Mouse (Mus musculus) CH12.LX (cell line): ENCODE data around the gene Zmynd15. TPM values are rescaled to one million over a fixed set of nuclear protein-coding genes. Genes with fewer than 3 reads are reported as not detected.

Source experiments
- DNase-seq: peaks from one replicate; pipeline ENCODE4 v3.0.0-alpha.2; 2013; ENCODE audit errors: extremely low read depth
- H3K27ac ChIP-seq: 2 replicates; pipeline ENCODE4 v1.5.1; 2012; ENCODE audit warnings: low read depth, mild to moderate bottlenecking, control low read depth, moderate library complexity; ENCODE audit not compliant: insufficient read depth
- H3K27me3 ChIP-seq: replicated peaks from 2 replicates; pipeline ENCODE3; 2012; ENCODE audit warnings: inconsistent platforms
- H3K36me3 ChIP-seq, 2 experiments: replicated peaks in 1 of 2; 2 replicates each; pipeline versions ENCODE3 to v1.6.1; 2012; ENCODE audit warnings: inconsistent platforms in 1 of 2, low read length in 1 of 2, mild to moderate bottlenecking in 1 of 2, mixed read lengths in 1 of 2, moderate library complexity in 1 of 2; ENCODE audit not compliant: control insufficient read depth in 1 of 2, insufficient read depth in 1 of 2
- H3K4me1 ChIP-seq, 2 experiments: 2 replicates each; pipeline ENCODE4 v1.6.1; 2012; ENCODE audit warnings: inconsistent platforms in 1 of 2, moderate library complexity in 1 of 2; ENCODE audit not compliant: insufficient read depth in 2 of 2, control insufficient read depth in 1 of 2
- H3K4me2 ChIP-seq: 2 replicates; pipeline ENCODE4 v1.6.1; 2012; ENCODE audit warnings: low read depth, mild to moderate bottlenecking, control low read depth; ENCODE audit not compliant: poor library complexity, insufficient read depth, severe bottlenecking
- H3K4me3 ChIP-seq, 3 experiments: fragments of 150-350 bp in 1 of 3; sonication (generic) in 1 of 3; replicated peaks in 1 of 3; 2 replicates each; pipeline versions ENCODE3 to v1.5.1; 2011 to 2012; ENCODE audit warnings: low read depth in 2 of 3, low read length in 2 of 3, mild to moderate bottlenecking in 2 of 3, moderate library complexity in 2 of 3, control low read depth in 1 of 3, improper control_type of control experiment in 1 of 3, inconsistent platforms in 1 of 3, mixed read lengths in 1 of 3; ENCODE audit not compliant: poor library complexity in 1 of 3
- H3K79me2 ChIP-seq: replicated peaks from 2 replicates; pipeline ENCODE4 v1.6.1; 2012; ENCODE audit warnings: mild to moderate bottlenecking, moderate library complexity; ENCODE audit not compliant: control insufficient read depth, poor library complexity, insufficient read depth, severe bottlenecking; ENCODE audit errors: extremely low read depth
- H3K9ac ChIP-seq: 2 replicates; pipeline ENCODE4 v1.6.1; 2012; ENCODE audit warnings: low read depth, mild to moderate bottlenecking, control low read depth, moderate library complexity; ENCODE audit not compliant: insufficient read depth
- H3K9me3 ChIP-seq: replicated peaks from 2 replicates; pipeline ENCODE3; 2012; ENCODE audit warnings: low read length, inconsistent platforms, mixed read lengths
- CHD1 ChIP-seq: IDR thresholded peaks from 2 replicates; pipeline ENCODE4 v1.6.1; 2012; ENCODE audit warnings: low read depth, low read length, improper control_type of control experiment, inconsistent platforms
- CHD2 ChIP-seq: IDR thresholded peaks from 2 replicates; pipeline ENCODE4 v1.6.1; 2011; ENCODE audit warnings: low read length, improper control_type of control experiment
- CTCF ChIP-seq, 2 experiments: IDR thresholded peaks in 1 of 2; conservative IDR thresholded peaks in 1 of 2; 2 replicates each; pipeline ENCODE4 v1.5.1; 2011 to 2012; ENCODE audit warnings: low read depth in 2 of 2, low read length in 2 of 2, improper control_type of control experiment in 1 of 2, inconsistent platforms in 1 of 2, mild to moderate bottlenecking in 1 of 2, moderate library complexity in 1 of 2
- E2F4 ChIP-seq: IDR thresholded peaks from 2 replicates; pipeline ENCODE4 v1.6.1; 2011; ENCODE audit warnings: low read depth, low read length, improper control_type of control experiment; ENCODE audit not compliant: insufficient replicate concordance
- ELF1 ChIP-seq: IDR thresholded peaks from 2 replicates; pipeline ENCODE4 v1.6.1; 2014; ENCODE audit warnings: low read depth, mild to moderate bottlenecking, inconsistent platforms, low read length, improper control_type of control experiment
- GABPA ChIP-seq: IDR thresholded peaks from 2 replicates; pipeline ENCODE4 v1.6.1; 2012; ENCODE audit warnings: low read depth, low read length, improper control_type of control experiment, inconsistent platforms; ENCODE audit not compliant: insufficient replicate concordance
- HCFC1 ChIP-seq: IDR thresholded peaks from 2 replicates; pipeline ENCODE4 v1.6.1; 2012; ENCODE audit warnings: low read depth, mild to moderate bottlenecking, inconsistent platforms, low read length, improper control_type of control experiment
- IRF4 ChIP-seq: IDR thresholded peaks from 2 replicates; pipeline ENCODE4 v1.6.1; 2014; ENCODE audit warnings: low read depth, mild to moderate bottlenecking, inconsistent platforms, low read length, improper control_type of control experiment
- JUN ChIP-seq: IDR thresholded peaks from 2 replicates; pipeline ENCODE4 v1.6.1; 2011; ENCODE audit warnings: low read depth, mild to moderate bottlenecking, low read length, improper control_type of control experiment, moderate library complexity; ENCODE audit not compliant: insufficient read depth
- JUND ChIP-seq: conservative IDR thresholded peaks from 2 replicates; pipeline ENCODE4 v1.6.1; 2011; ENCODE audit warnings: low read depth, low read length, improper control_type of control experiment
- KAT2A ChIP-seq: IDR thresholded peaks from 2 replicates; pipeline ENCODE4 v1.6.1; 2012; ENCODE audit warnings: low read length, improper control_type of control experiment, inconsistent platforms; ENCODE audit not compliant: insufficient replicate concordance
- MAFK ChIP-seq: IDR thresholded peaks from 2 replicates; pipeline ENCODE4 v1.6.1; 2011; ENCODE audit warnings: low read length, improper control_type of control experiment; ENCODE audit not compliant: insufficient replicate concordance
- MAX ChIP-seq: IDR thresholded peaks from 2 replicates; pipeline ENCODE4 v1.6.1; 2011; ENCODE audit warnings: low read length, improper control_type of control experiment
- MAZ ChIP-seq: IDR thresholded peaks from 2 replicates; pipeline ENCODE4 v1.6.1; 2012; ENCODE audit warnings: low read depth, mild to moderate bottlenecking, inconsistent platforms, low read length, improper control_type of control experiment, moderate library complexity
- MEF2A ChIP-seq: IDR thresholded peaks from 2 replicates; pipeline ENCODE4 v1.6.1; 2014; ENCODE audit warnings: low read depth, mild to moderate bottlenecking, inconsistent platforms, low read length, improper control_type of control experiment, borderline replicate concordance
- MXI1 ChIP-seq: IDR thresholded peaks from 2 replicates; pipeline ENCODE4 v1.6.1; 2011; ENCODE audit warnings: mild to moderate bottlenecking, low read depth, low read length, improper control_type of control experiment
- MYC ChIP-seq: IDR thresholded peaks from 2 replicates; pipeline ENCODE4 v1.6.1; 2011; ENCODE audit warnings: low read depth, mild to moderate bottlenecking, improper control_type of control experiment, low read length
- POLR2A ChIP-seq: IDR thresholded peaks from 2 replicates; pipeline ENCODE4 v1.6.1; 2011; ENCODE audit warnings: low read depth, mild to moderate bottlenecking, improper control_type of control experiment, low read length
- RAD21 ChIP-seq: IDR thresholded peaks from 2 replicates; pipeline ENCODE4 v1.6.1; 2011; ENCODE audit warnings: low read depth, mild to moderate bottlenecking, low read length, improper control_type of control experiment, moderate library complexity
- TBP ChIP-seq: conservative IDR thresholded peaks from 2 replicates; pipeline ENCODE4 v1.6.1; 2011; ENCODE audit warnings: low read depth, low read length, improper control_type of control experiment
- TCF12 ChIP-seq: IDR thresholded peaks from 2 replicates; pipeline ENCODE4 v1.6.1; 2014; ENCODE audit warnings: low read depth, mild to moderate bottlenecking, inconsistent platforms, low read length, improper control_type of control experiment
- UBTF ChIP-seq: IDR thresholded peaks from 2 replicates; pipeline ENCODE4 v1.6.1; 2012; ENCODE audit warnings: low read depth, mild to moderate bottlenecking, inconsistent platforms, low read length, improper control_type of control experiment, moderate library complexity
- USF2 ChIP-seq: conservative IDR thresholded peaks from 2 replicates; pipeline ENCODE4 v1.6.1; 2011; ENCODE audit warnings: low read depth, low read length, improper control_type of control experiment
- ZC3H11A ChIP-seq: IDR thresholded peaks from 2 replicates; pipeline ENCODE4 v1.6.1; 2012; ENCODE audit warnings: low read depth, mild to moderate bottlenecking, inconsistent platforms, low read length, improper control_type of control experiment
- ZMIZ1 ChIP-seq: IDR thresholded peaks from 2 replicates; pipeline ENCODE4 v1.6.1; 2012; ENCODE audit warnings: low read depth, mild to moderate bottlenecking, inconsistent platforms, low read length, improper control_type of control experiment
- dilution Hi-C: fragments of 300-500 bp; cut with MboI; formaldehyde crosslinking; loops from 2 replicates; pipeline ENCODE4 v1.14.3; 2020; ENCODE audit warnings: low sequenced_read_pairs; ENCODE audit not compliant: extremely low pct_unique_long_range_greater_than_20kb, extremely low pct_ligation_motif_present
- in situ Hi-C: fragments of 300-500 bp; cut with MboI; formaldehyde crosslinking; loops from 3 replicates; pipeline ENCODE4 v1.14.3; 2019; ENCODE audit warnings: low sequenced_read_pairs, low pct_ligation_motif_present, low pct_unique_long_range_greater_than_20kb, mixed read lengths
- polyA plus RNA-seq: library from polyadenylated mRNA; unstranded; fragments of >175 nt; gene quantifications from 2 replicates; pipeline ENCODE4 v1.2.1, GENCODE M21; 2012; ENCODE audit warnings: low read depth; ENCODE audit not compliant: insufficient read length
- total RNA-seq, 2 experiments: library from RNA; depleted of rRNA; stranded (reverse); fragments of 300-350 nt in 1 of 2; fragments of >200 nt in 1 of 2; gene quantifications; 2 replicates each; pipeline ENCODE4 v1.2.3; 2012 to 2014

The Zmynd15 gene
- total and polyA plus RNA-seq, 3 experiments, result 0.05 to 0.20 (median 0.08) TPM

- Histone ChIP-seq H3K9ac (no peak overlapping the region), H3K9me3 (no peaks in the 10 kb centered on the region), H3K27me3 (no peaks in the 10 kb centered on the region), H3K79me2 (no peaks in the 10 kb centered on the region), H3K27ac (no peak overlapping the region), H3K4me1 (peaks cover 12 to 27% of the 10 kb centered on the region in 2 experiments), H3K4me3 (no peak overlapping the region), H3K36me3 (peaks cover 24 to 35% of the 10 kb centered on the region in 2 experiments), H3K4me2 (no peak overlapping the region)
- TF ChIP-seq JUND, result no peak
- TF ChIP-seq GABPA, result no peak
- TF ChIP-seq ZMIZ1, result no peak
- no peak for TF ChIP-seq UBTF
- dilution Hi-C loops, result no loop called here
- DNase-seq, result no peak
- in situ Hi-C loops, result no loop called here
Observed at GRCm38 (mm10) chr11:70444667-70445066, 14.6 kb upstream of the Zmynd15 start.

- Histone ChIP-seq H3K9me3 (no peaks in the 10 kb centered on the region), H3K4me1 (peaks cover 11 to 39% of the 10 kb centered on the region in 2 experiments), H3K9ac (no peak overlapping the region), H3K36me3 (peaks cover 6 to 18% of the 10 kb centered on the region in 2 experiments), H3K4me2 (no peak overlapping the region), H3K27ac (no peak overlapping the region), H3K4me3 (no peak overlapping the region), H3K79me2 (no peaks in the 10 kb centered on the region), H3K27me3 (no peaks in the 10 kb centered on the region)
- dilution Hi-C loops (no loop called here), in situ Hi-C loops (no loop called here)
- DNase-seq, result peak; percentile 41
- TF ChIP-seq MYC (no peak), MXI1 (no peak), CHD2 (no peak), TCF12 (peak; percentile 24; the same call in 1 of the 2 replicates), CTCF (conservative IDR thresholded peaks at IDR 0.05 in 1 of 2, IDR thresholded peaks at IDR 0.05 in 1 of 2; ENCODE audit: low read depth in 2 of 2, low read length in 2 of 2) (peak in 1 of 2 experiments; percentile 41; a peak in 2 of 4 replicates), MAZ (0 out of 2 replicates have a peak, but pooled peaks have one; percentile 13), RAD21 (peak; percentile 11), IRF4 (no peak), HCFC1 (0 out of 2 replicates have a peak, but pooled peaks have one; percentile 18)
Observed at GRCm38 (mm10) chr11:70446756-70447155, 12.5 kb upstream of the Zmynd15 start.

GRCm38 (mm10) chr11:70447373-70447772, 11.9 kb upstream of the Zmynd15 start:
- Histone ChIP-seq H3K4me1 (peaks cover 10 to 37% of the 10 kb centered on the region in 2 experiments), H3K9me3 (no peaks in the 10 kb centered on the region), H3K9ac (no peak overlapping the region), H3K79me2 (no peaks in the 10 kb centered on the region), H3K36me3 (peaks cover under 1 to 12% of the 10 kb centered on the region in 2 experiments), H3K4me3 (no peak overlapping the region), H3K27ac (no peak overlapping the region), H3K27me3 (no peaks in the 10 kb centered on the region), H3K4me2 (no peak overlapping the region)
- dilution Hi-C loops (no loop called here), in situ Hi-C loops (no loop called here)
- peak; percentile 64 for DNase-seq
- no peak for TF ChIP-seq TCF12
- TF ChIP-seq HCFC1, result peak; percentile 13; the same call in 1 of the 2 replicates
- TF ChIP-seq CHD1, result no peak
- no peak for TF ChIP-seq USF2
- TF ChIP-seq POLR2A, result peak; percentile 47
- no peak for TF ChIP-seq CTCF (conservative IDR thresholded peaks at IDR 0.05 in 1 of 2, IDR thresholded peaks at IDR 0.05 in 1 of 2; ENCODE audit: low read depth in 2 of 2, low read length in 2 of 2)
- peak; percentile 43 for TF ChIP-seq JUN
- TF ChIP-seq JUND, result no peak; the same call in 1 of the 2 replicates
- no peak for TF ChIP-seq KAT2A
- no peak for TF ChIP-seq E2F4
- no peak for TF ChIP-seq MAFK
- TF ChIP-seq MAX, result no peak
- 0 out of 2 replicates have a peak, but pooled peaks have one; percentile 40 for TF ChIP-seq TBP
- TF ChIP-seq MXI1, result no peak
- peak; percentile 40; the same call in 1 of the 2 replicates for TF ChIP-seq ELF1
- no peak for TF ChIP-seq MEF2A
- no peak for TF ChIP-seq ZC3H11A
